Mouse (Mus musculus): Measurements from ENCODE around the gene Xaf1. TPM values are rescaled to one million over a fixed set of nuclear protein-coding genes. Genes with fewer than 3 reads are reported as not detected.

Gene Xaf1
- total RNA-seq, 1 experiment from 2014 or later = 15.3 TPM

- no peak for DNase-seq
Observed at GRCm38 (mm10) chr11:72362347-72362741, 60.9 kb downstream of the Xaf1 start, which contains the start of gene Tekt1. TSS of gene Tekt1 (minus strand) at chr11:72362442.

Other genes starting within 250 kb of the Xaf1 start
- gene Pitpnm3, start 165.9 kb upstream of the Xaf1 start, total RNA-seq (2021) = 0.63 and 1.4 TPM in 2 replicates
- 0.78 and 1.4 TPM in 2 replicates for gene Gm43951, start 94.8 kb upstream of the Xaf1 start, total RNA-seq (2021)
- gene 4933427D14Rik, start 94.2 kb upstream of the Xaf1 start, total RNA-seq (2021) = 8.1 and 9.4 TPM in 2 replicates
- 72.5 and 75.9 TPM in 2 replicates for gene Txndc17, start 94.1 kb upstream of the Xaf1 start, total RNA-seq (2021)
- gene Med31, start 86.0 kb upstream of the Xaf1 start, total RNA-seq (2021) = 12.3 and 13.6 TPM in 2 replicates
- gene Slc13a5, start 34.4 kb upstream of the Xaf1 start, total RNA-seq (2021) = 0.11 and 0.15 TPM in 2 replicates
- gene Fbxo39, start 12.8 kb downstream of the Xaf1 start, total RNA-seq (2021) = not detected in 2 replicates
- gene Tekt1, start 60.8 kb downstream of the Xaf1 start, total RNA-seq (2021) = not detected in 2 replicates
- gene Smtnl2, start 110.1 kb downstream of the Xaf1 start, total RNA-seq (2021) = 4.1 and 5.4 TPM in 2 replicates
- gene Ggt6, start 133.9 kb downstream of the Xaf1 start, total RNA-seq (2021) = 1.7 and 2.8 TPM in 2 replicates
- 85.6 and 101 TPM in 2 replicates for gene Mybbp1a, start 139.7 kb downstream of the Xaf1 start, total RNA-seq (2021)
- 6.9 and 13.1 TPM in 2 replicates for gene Spns2, start 188.3 kb downstream of the Xaf1 start, total RNA-seq (2021)
- 0.15 and 0.49 TPM in 2 replicates for gene Spns3, start 248.9 kb downstream of the Xaf1 start, total RNA-seq (2021)